Mouse (Mus musculus) stomach, embryonic 15.5 days (tissue): ENCODE data around the gene Sdf2l1. TPM values are rescaled to one million over a fixed set of nuclear protein-coding genes. Genes with fewer than 3 reads are reported as not detected.
"Not testable (repeated sequence)": the region's sequence is repeated elsewhere in the genome, so short reads cannot be mapped to it uniquely, and the experiment has no call there.

Source experiments
- ATAC-seq: fragments of 200-750 bp; cut with Nextera tagmentation; 2 replicates; pipeline ENCODE4 v1.8.0; 2017; ENCODE audit warnings: low read depth, moderate number of reproducible peaks, moderate TSS enrichment; ENCODE audit not compliant: insufficient read depth, low FRiP score
- H3K27ac ChIP-seq: fragments of 300-500 bp; sonication (generic); 2 replicates; pipeline ENCODE4 v1.5.1; 2015; ENCODE audit warnings: mild to moderate bottlenecking, inconsistent platforms
- H3K27me3 ChIP-seq: fragments of 300-500 bp; sonication (generic); replicated peaks from 2 replicates; pipeline ENCODE4 v1.6.1; 2015; ENCODE audit warnings: inconsistent platforms
- H3K36me3 ChIP-seq: fragments of 300-500 bp; sonication (generic); 2 replicates; pipeline ENCODE4 v1.6.1; 2015; ENCODE audit warnings: inconsistent platforms
- H3K4me1 ChIP-seq: fragments of 300-500 bp; sonication (generic); 2 replicates; pipeline ENCODE4 v1.6.1; 2015; ENCODE audit warnings: inconsistent platforms
- H3K4me2 ChIP-seq: fragments of 300-500 bp; sonication (generic); 2 replicates; pipeline ENCODE4 v1.6.1; 2015; ENCODE audit warnings: mild to moderate bottlenecking, inconsistent platforms
- H3K4me3 ChIP-seq: fragments of 300-500 bp; sonication (generic); replicated peaks from 2 replicates; pipeline ENCODE4 v1.5.1; 2015; ENCODE audit warnings: inconsistent platforms
- H3K9ac ChIP-seq: fragments of 300-500 bp; sonication (generic); 2 replicates; pipeline ENCODE4 v1.6.1; 2015; ENCODE audit warnings: inconsistent platforms
- H3K9me3 ChIP-seq: fragments of 300-500 bp; sonication (generic); 2 replicates; pipeline ENCODE4 v1.6.1; 2016; ENCODE audit warnings: inconsistent platforms
- WGBS: fragments of 180-500 bp; shearing (Covaris S2); methylation state at CpG from one replicate; pipeline ENCODE4 v1.1.7; 2015; 5-methylcytosine and 5-hydroxymethylcytosine counted together
- polyA plus RNA-seq: library from polyadenylated mRNA; unstranded; fragments of >200 nt; fragmentation: Nextera tagmentation; extraction: Ambion mirVana; gene quantifications from 2 replicates; pipeline ENCODE4 v1.2.1, GENCODE M21; 2015

Sdf2l1 gene
- 156 and 180 TPM in 2 replicates for polyA plus RNA-seq

DNA sequence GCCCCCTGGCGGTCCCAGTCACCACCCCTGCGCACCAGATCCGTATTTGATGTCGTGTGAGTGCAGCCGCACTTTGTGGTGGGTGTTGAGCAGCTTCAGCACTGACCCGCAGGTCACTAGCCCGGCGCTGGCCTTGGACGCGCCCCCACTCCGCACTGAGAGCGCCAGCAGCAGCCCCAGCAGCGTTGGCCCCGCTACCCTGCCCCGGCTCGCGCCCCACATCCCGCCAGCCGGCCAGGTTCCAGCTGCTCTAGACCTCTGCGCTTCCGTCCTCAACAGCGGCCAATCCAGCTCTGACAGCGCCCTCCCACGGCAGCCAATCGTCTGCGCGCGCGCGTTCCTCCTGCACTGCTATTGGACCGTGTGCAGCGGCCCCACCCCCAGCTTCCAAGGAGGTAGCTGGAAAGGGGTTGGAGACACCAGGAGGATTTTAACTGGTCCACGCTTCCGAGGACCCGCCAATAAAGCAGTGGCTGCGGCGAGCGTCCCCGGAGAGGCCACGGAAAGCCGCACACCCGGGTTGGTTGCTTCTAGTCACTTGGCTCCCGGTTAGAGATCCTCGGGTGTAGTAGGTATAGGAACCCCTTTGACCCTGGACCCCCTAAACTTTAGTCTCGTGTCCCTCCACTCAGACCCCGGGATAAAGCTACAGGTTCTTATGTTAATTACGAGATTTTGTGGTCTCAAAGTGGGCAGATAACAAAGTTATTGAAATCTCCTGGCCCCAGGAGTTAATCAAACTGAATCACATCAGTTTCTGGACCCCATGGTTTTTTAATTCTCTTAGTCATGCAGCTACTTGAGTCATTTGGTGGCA, at the start of gene Sdf2l1:
Gene Sdf2l1, minus strand, starts transcription at position 295 of the 817 bp plus-strand sequence.
- peak within 1 kb of the TSS; percentile 45 for H3K9ac ChIP-seq
- H3K27ac ChIP-seq: peak within 1 kb of the TSS; percentile 52; the same call in 1 of the 2 replicates
- H3K27me3 ChIP-seq: no peaks in the 10 kb centered on the region
- ATAC-seq: peak; percentile 99
- peak within 1 kb of the TSS; percentile 96 for H3K4me2 ChIP-seq
- under 1% methylated on average over 47 of the region's 47 CpGs for WGBS
- no peaks in the 10 kb centered on the region for H3K36me3 ChIP-seq
- H3K4me1 ChIP-seq: peaks cover 4% of the 10 kb centered on the region; the same call in 1 of the 2 replicates
- peak within 1 kb of the TSS; percentile 69 for H3K4me3 ChIP-seq
- H3K9me3 ChIP-seq: no peaks in the 10 kb centered on the region

DNA sequence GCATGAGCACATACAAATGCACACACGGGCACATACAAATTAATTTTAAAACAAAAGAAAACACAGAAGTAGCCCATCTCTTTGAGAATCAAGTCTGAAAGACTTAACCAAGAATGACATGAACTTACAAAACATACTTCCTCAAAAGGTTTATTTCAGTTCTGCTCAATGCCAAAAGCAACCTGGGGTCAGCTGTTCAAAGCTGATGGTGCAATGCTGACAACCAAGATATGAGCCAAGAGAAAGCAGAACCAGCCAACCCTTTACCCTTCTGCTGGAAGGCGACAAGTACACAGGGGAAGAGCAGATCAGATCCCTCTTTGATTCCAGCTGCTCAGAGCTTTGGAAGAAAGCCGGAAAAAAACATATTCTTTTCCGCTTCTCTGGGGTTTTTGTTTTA, 49.2 kb upstream of the Sdf2l1 start:
- no peak overlapping the region for H3K4me3 ChIP-seq
- H3K9me3 ChIP-seq: no peaks in the 10 kb centered on the region
- ATAC-seq: no peak
- no peak overlapping the region for H3K9ac ChIP-seq
- no peak overlapping the region for H3K27ac ChIP-seq
- H3K4me2 ChIP-seq: no peak overlapping the region
- peaks cover 6% of the 10 kb centered on the region; the same call in 1 of the 2 replicates for H3K36me3 ChIP-seq
- 85% methylated on average over 4 of the region's 4 CpGs for WGBS
- H3K27me3 ChIP-seq: no peaks in the 10 kb centered on the region
- no peaks in the 10 kb centered on the region for H3K4me1 ChIP-seq

DNA sequence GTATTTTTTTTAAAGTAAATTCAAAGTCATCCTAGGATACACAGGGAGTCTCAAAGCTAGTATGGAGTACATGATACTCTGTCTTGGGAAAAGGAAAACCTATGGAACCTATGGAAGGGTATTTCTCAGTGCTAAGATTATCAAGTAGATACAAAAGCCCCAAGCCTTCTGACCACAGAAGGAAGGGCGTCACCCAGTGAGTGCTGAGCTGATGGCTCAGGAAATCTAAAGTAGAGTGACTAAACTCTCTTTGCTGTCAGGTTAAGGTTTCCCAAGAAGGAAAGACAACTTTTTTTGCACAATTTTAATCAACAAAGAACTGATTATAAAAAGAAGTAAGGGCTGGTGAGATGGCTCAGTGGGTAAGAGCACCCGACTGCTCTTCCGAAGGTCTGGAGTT, 47.5 kb upstream of the Sdf2l1 start:
- Histone ChIP-seq H3K9ac (no peak overlapping the region), H3K9me3 (no peaks in the 10 kb centered on the region), H3K4me2 (no peak overlapping the region), H3K4me3 (no peak overlapping the region), H3K36me3 (peaks cover 8% of the 10 kb centered on the region), H3K27me3 (no peaks in the 10 kb centered on the region), H3K27ac (no peak overlapping the region), H3K4me1 (no peaks in the 10 kb centered on the region)
- no peak for ATAC-seq
- 93% methylated on average over 3 of the region's 3 CpGs for WGBS

DNA sequence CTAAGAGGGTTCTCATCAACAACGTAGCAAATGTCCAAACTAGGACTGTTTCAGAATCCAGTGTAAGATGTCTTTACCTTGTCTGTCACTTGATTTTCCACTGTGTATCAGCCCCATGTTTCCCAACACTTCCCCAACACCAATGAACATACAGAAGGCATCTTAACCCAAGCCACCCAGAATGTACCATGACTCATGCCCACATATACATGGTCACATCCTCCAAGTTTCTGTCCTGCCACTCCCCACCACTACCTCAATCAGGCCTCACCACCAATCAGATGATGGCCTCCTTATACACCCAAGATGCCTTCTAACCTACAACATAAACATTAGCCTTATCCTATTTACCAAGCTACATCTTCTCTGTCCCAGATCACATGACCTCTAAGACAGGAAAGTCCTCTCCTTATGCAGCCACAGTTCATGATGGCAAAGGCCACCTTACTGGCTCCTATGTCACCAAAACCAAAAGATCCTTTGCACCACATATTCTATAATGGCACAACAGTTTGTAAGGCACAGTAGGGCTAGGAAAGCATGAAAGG, 45.5 kb upstream of the Sdf2l1 start:
- Histone ChIP-seq H3K9me3 (no peaks in the 10 kb centered on the region), H3K36me3 (peaks cover 13% of the 10 kb centered on the region), H3K9ac (no peak overlapping the region), H3K27ac (no peak overlapping the region), H3K4me1 (no peaks in the 10 kb centered on the region), H3K27me3 (no peaks in the 10 kb centered on the region), H3K4me3 (no peak overlapping the region), H3K4me2 (no peak overlapping the region)
- 91% methylated on average over 1 of the region's 1 CpGs for WGBS
- ATAC-seq: no peak

DNA sequence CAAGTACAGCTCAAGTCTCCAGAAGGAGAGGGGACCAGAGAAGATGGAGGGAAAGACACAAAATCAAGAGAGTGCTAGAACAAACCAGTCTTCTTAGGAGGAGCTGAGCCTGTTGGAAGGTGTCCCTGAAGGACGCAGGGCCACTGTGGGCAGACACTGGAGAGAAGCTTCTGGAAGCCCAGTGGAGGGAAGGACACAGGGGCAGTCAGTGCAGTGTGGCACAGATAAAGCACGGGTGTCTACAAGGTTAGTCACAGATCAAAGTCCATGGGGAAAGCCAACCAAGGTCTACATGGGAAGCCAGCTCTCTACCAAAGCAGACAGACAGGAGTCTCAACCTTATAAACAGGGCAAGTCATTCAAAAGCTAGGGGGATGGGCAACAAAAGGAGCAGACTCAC, 43.6 kb upstream of the Sdf2l1 start:
- no peak overlapping the region for H3K27ac ChIP-seq
- no peak for ATAC-seq
- H3K9ac ChIP-seq: no peak overlapping the region
- 78% methylated on average over 2 of the region's 2 CpGs for WGBS
- H3K9me3 ChIP-seq: no peaks in the 10 kb centered on the region
- no peak overlapping the region for H3K4me2 ChIP-seq
- H3K4me3 ChIP-seq: no peak overlapping the region
- H3K4me1 ChIP-seq: no peaks in the 10 kb centered on the region
- H3K36me3 ChIP-seq: peaks cover 13% of the 10 kb centered on the region
- no peaks in the 10 kb centered on the region for H3K27me3 ChIP-seq

DNA sequence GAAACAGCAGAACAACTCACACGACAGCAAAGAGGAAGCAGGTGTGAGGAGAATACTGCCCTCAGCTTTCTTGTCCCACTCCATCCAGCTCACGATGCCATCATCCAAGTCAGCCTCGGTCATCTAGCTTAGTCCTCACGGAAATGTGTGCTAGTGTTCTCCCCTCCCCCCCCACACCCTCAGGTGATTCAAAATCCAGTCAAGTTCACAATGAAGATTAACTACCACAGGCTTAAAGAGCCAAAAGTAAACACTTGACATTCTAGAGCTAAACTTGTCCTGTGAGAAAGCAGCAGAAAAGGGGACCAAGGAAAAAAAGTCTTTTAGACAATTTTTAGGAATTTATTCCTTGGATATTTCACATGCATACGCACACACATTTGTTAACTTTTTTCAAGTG, 35.9 kb upstream of the Sdf2l1 start:
- Histone ChIP-seq H3K9ac (no peak overlapping the region), H3K9me3 (no peaks in the 10 kb centered on the region), H3K36me3 (peaks cover 12% of the 10 kb centered on the region), H3K4me2 (no peak overlapping the region), H3K27me3 (no peaks in the 10 kb centered on the region), H3K4me1 (no peaks in the 10 kb centered on the region), H3K27ac (no peak overlapping the region), H3K4me3 (no peak overlapping the region)
- no peak for ATAC-seq
- WGBS: 82% methylated on average over 5 of the region's 5 CpGs

DNA sequence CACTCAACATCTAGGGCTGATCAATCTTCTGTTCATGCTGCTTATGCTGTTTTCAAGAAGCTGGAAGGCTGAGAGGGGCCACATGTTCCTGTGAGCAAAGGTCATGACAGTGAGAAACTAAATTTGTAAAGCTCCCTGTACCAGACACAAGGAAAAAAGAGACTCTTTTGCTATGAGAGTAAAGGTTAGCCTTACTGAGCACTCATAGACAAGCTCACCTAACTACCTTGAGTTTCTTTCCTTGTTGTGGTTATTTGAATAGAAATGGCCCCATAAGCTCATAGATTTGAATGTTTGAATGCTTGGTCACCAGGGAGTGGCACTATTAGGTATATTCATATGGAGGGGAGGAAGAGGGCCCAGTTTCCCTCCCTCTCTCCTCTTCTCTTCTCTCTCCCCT, 35.0 kb upstream of the Sdf2l1 start:
- Histone ChIP-seq H3K9ac (no peak overlapping the region), H3K4me3 (no peak overlapping the region), H3K27me3 (no peaks in the 10 kb centered on the region), H3K9me3 (no peaks in the 10 kb centered on the region), H3K4me1 (no peaks in the 10 kb centered on the region), H3K27ac (no peak overlapping the region), H3K4me2 (no peak overlapping the region), H3K36me3 (peaks cover 13% of the 10 kb centered on the region)
- no peak for ATAC-seq

DNA sequence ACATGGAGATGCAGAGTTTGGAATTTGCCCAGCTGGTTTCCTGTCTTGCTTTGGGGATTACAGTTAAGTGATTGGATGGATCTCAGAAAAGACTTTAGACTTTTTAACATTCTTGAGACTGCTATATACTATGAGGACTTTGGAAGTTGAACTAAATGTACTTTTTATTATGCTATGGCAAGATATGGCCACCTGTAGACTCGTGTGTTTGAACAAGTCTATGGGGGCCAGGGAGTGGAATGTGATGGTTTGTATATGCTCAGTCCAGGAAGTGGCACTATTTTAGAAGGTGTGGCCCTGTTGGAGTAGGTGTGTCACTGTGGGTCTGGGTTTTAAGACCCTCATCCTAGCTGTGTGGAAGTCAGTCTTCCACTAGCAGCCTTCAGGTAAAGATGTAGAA, 33.3 kb upstream of the Sdf2l1 start:
- not testable (repeated sequence) for H3K27me3 ChIP-seq, H3K9me3 ChIP-seq, H3K4me2 ChIP-seq, H3K9ac ChIP-seq, ATAC-seq, H3K4me3 ChIP-seq, H3K27ac ChIP-seq, H3K4me1 ChIP-seq
- H3K36me3 ChIP-seq: peaks cover 15% of the 10 kb centered on the region; the same call in 1 of the 2 replicates
- WGBS: 79% methylated on average over 1 of the region's 1 CpGs

DNA sequence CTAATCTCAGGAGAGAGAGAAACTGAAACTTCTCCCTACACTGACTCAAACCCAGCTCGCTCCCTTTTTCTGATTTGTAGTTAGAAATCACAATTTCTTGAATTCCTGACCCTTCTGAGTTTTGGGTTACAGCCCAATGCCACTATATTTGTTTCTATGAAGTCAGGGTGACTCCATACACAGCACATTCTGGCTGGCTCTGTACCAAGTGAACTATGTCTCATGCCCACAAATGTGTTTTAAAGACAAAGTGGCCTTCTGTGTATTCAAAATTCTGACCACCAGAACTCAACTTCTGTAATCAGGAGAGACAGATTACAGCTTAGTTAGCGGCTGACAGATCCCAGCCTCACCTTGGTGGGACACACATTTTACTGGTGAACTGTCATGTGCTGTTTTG, 22.2 kb upstream of the Sdf2l1 start:
- no peak for ATAC-seq
- Histone ChIP-seq H3K27ac (no peak overlapping the region), H3K9ac (no peak overlapping the region), H3K27me3 (no peaks in the 10 kb centered on the region), H3K36me3 (peaks cover 50% of the 10 kb centered on the region), H3K4me1 (no peaks in the 10 kb centered on the region), H3K4me3 (no peak overlapping the region), H3K4me2 (no peak overlapping the region), H3K9me3 (no peaks in the 10 kb centered on the region)
- 81% methylated on average over 2 of the region's 2 CpGs for WGBS

DNA sequence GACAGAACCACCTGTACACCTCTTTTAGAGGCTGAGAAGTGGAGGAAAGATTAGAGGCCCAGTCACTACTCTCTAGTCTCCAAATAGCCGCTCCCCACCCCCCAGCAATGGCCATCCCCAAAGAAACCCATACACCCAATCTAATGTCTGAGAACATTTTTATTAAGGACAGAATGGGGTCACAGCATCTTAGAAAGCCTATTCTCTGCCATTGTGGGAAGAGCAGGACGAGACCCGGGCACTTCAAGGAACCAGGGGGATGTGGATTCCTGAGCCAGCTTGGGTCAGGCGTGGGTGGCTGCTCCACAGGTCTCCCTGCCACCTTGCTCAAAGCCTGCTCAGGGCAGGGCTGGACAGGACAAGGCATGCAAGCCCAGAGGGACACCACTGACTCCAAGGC, 19.7 kb upstream of the Sdf2l1 start:
- peaks cover 34% of the 10 kb centered on the region for H3K36me3 ChIP-seq
- no peak overlapping the region for H3K4me3 ChIP-seq
- H3K27ac ChIP-seq: no peak overlapping the region
- no peak overlapping the region for H3K9ac ChIP-seq
- H3K9me3 ChIP-seq: no peaks in the 10 kb centered on the region
- ATAC-seq: no peak
- 93% methylated on average over 4 of the region's 4 CpGs for WGBS
- no peaks in the 10 kb centered on the region for H3K27me3 ChIP-seq
- H3K4me1 ChIP-seq: peaks cover 12% of the 10 kb centered on the region
- no peak overlapping the region for H3K4me2 ChIP-seq

DNA sequence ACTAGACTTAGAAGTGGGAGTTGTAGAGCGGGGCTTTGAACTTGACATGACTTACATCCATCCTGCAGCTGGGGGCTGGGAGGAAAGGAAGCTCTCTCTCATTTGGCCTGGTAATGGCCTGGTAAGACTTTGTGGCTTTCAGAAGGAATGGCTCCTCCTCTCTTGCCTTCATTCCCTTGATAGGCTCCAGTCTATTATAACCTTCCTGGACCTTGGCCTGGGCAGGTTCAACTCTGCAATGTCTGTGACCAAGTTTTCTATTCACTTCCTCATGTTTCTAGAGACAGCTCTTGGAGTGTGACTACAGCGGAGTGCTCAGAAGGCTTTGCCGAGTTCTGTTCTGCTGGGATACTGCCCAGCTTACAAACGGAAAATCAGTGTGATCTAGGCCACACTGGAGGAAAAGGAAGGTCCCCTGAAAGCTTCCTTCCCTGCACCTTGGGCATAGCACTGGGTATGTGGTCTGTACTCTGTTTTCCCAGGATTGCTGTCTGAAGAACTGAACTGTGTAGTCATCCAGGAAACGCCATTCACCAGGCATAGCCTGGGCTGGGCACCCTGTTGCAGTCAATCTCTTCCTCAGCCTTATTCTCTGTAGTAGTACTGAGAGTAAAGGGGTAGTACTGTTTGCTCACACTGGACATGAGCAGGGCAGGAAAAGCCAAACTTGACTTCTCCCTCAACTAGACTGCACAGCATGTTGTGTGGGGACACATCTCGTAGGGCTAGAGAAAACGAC, 18.5 kb upstream of the Sdf2l1 start:
- Histone ChIP-seq H3K27me3 (no peaks in the 10 kb centered on the region), H3K36me3 (peaks cover 34% of the 10 kb centered on the region), H3K9me3 (no peaks in the 10 kb centered on the region), H3K4me3 (no peak overlapping the region), H3K27ac (peak overlapping the region; percentile 26; the same call in 1 of the 2 replicates), H3K4me2 (no peak overlapping the region), H3K9ac (no peak overlapping the region), H3K4me1 (peaks cover 12% of the 10 kb centered on the region)
- ATAC-seq: no peak
- WGBS: 82% methylated on average over 7 of the region's 7 CpGs

DNA sequence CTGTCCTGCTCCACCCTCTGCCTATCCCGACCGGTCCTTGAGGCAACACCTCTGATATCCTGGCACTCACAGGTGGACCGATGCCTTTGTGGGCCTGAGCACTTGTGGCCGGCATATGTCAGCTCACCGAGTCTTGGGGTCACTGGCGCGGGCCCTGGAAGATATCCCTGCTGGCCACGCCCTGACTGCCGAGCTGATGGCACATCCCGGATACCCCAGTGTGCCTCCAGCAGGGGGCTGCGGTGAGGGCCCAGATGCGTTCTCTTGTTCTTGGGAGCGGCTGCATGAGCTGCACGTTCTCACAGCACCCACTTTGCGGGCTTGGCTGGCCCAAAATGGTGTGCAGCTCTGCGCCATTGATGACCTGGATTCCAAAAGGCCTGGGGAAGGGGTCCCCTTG, 15.9 kb upstream of the Sdf2l1 start:
- peak overlapping the region; percentile 100 for H3K4me2 ChIP-seq
- no peaks in the 10 kb centered on the region for H3K9me3 ChIP-seq
- H3K4me1 ChIP-seq: peaks cover 12% of the 10 kb centered on the region
- WGBS: 13% methylated on average over 16 of the region's 16 CpGs
- peak overlapping the region; percentile 63 for H3K4me3 ChIP-seq
- no peaks in the 10 kb centered on the region for H3K27me3 ChIP-seq
- H3K36me3 ChIP-seq: peaks cover 23% of the 10 kb centered on the region
- no peak for ATAC-seq
- H3K9ac ChIP-seq: no peak overlapping the region
- H3K27ac ChIP-seq: no peak overlapping the region
